Mouse (Mus musculus) ES-Bruce4 (cell line): ENCODE results near the gene Bora.

ENCODE experiments used
- CTCF ChIP-seq: IDR thresholded peaks from one replicate; pipeline ENCODE4 v1.8.1; 2011; ENCODE audit warnings: low read depth, low read length
- EP300 ChIP-seq: IDR thresholded peaks from 2 replicates; pipeline ENCODE4 v1.6.1; 2011; ENCODE audit warnings: low read depth, low read length; ENCODE audit not compliant: insufficient read depth
- POLR2A ChIP-seq: IDR thresholded peaks from one replicate; pipeline ENCODE4 v1.8.1; 2011; ENCODE audit warnings: low read length; ENCODE audit not compliant: insufficient read depth

DNA sequence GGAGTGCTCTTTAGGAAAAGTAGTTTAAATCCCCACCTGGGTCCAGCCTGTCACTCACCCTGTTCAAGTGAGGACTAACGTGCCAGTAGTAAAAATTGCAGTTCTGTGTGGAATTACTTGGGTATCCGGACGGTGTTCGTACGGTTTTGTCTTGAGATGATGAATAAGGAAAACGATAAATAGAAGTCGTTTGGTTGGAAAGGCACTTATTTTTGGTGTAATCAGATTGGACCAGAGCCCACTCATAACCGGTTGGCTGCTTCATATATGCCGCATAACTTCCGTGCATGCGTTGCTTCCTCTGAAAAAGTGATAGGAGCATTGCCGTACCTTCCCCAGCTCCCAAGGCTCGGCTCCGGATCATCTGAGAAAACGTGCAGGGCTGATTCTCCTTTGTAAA, 760 bp downstream of the Bora start:
- TF ChIP-seq POLR2A (no peak), CTCF (no peak), EP300 (no peak)
